20 mouse cellular contexts compared by ENCODE assay signal in genomic region chr5:16777176-16777575, GRCm38 (mm10). TPM values are rescaled to one million over a fixed set of nuclear protein-coding genes. Genes with fewer than 3 reads are reported as not detected.
"Had no signal": no experiment of that assay in that cellular context is flagged by ENCODE, and none has a peak within 500 bp of the region (broad histone marks: within the 10 kb centered on the region; RNA-seq: fewer than 3 reads in every experiment).

No protein-coding gene starts in this region.

- H3K27me3 ChIP-seq: neural tube, embryonic 13.5 days; neural tube, embryonic 15.5 days; stomach, embryonic 15.5 days had no signal

- H3K4me1 ChIP-seq: neural tube, embryonic 13.5 days; neural tube, embryonic 15.5 days; stomach, embryonic 15.5 days had no signal

- H3K4me3 ChIP-seq: neural tube, embryonic 13.5 days; neural tube, embryonic 15.5 days; stomach, embryonic 15.5 days had no signal

- H3K4me2 ChIP-seq: neural tube, embryonic 13.5 days; neural tube, embryonic 15.5 days; stomach, embryonic 15.5 days had no signal

- H3K36me3 ChIP-seq: neural tube, embryonic 13.5 days; neural tube, embryonic 15.5 days; stomach, embryonic 15.5 days had no signal

- DNase-seq: retina, postnatal 1 day; right cerebral cortex, adult 18-20 months; right cerebral cortex, postnatal 14 days; right cerebral cortex, postnatal 25 days; right cerebral cortex, postnatal 4 days; spleen, adult 18-20 months; thymus, adult 18-20 months; thymus, adult 2 months; thymus, postnatal 14 days; thymus, postnatal 25 days; thymus, postnatal 36 days; thymus, postnatal 4 days had no signal

- H3K9ac ChIP-seq: neural tube, embryonic 13.5 days; neural tube, embryonic 15.5 days; stomach, embryonic 15.5 days had no signal

- H3K9me3 ChIP-seq: neural tube, embryonic 13.5 days; neural tube, embryonic 15.5 days; stomach, embryonic 15.5 days had no signal

- H3K27ac ChIP-seq: neural tube, embryonic 13.5 days; neural tube, embryonic 15.5 days; stomach, embryonic 15.5 days; stomach, postnatal 0 days had no signal

RNA-seq across cellular contexts. Expression of gene Gm28710, which starts 14.4 kb away (rescaled TPM):
- total RNA-seq: neutrophil, adult 5-6 weeks had no signal
- polyA plus RNA-seq: neural tube, embryonic 13.5 days; neural tube, embryonic 14.5 days; neural tube, embryonic 15.5 days; spleen, adult 2 months; stomach, embryonic 14.5 days; stomach, postnatal 0 days; thymus, adult 2 months had no signal
